Mouse (Mus musculus) layer of hippocampus, adult 9-10 months (tissue): ENCODE results near the gene Lpin1.

Experiments
- DNase-seq: peaks from one replicate; pipeline ENCODE4 v3.0.0; 2022; ENCODE audit warnings: low spot score

Gene Lpin1

GRCm38 (mm10) chr12:16526134-16526533 is 84.6 kb downstream of the Lpin1 start:
- DNase-seq = no peak

DNA sequence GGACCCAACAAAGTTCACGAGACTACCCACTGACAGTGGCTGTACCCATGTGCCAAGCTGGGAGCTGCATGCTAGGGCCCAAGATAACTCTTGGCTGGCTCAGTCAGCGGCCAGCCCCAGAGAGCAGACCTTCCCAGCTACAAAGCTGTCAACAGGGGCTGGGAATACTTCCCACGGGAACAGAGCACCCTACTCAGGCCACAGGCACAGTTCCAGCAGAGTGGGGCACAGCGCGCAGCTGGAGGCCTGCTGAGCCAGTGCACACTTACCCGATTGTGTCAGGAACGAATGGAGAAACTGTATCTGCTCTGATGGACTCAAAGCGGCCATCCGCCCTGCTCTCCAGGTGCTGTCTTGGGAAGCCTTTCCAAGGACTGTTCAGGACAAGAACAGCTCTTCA is 95.6 kb downstream of the Lpin1 start:
- DNase-seq = no peak

DNA sequence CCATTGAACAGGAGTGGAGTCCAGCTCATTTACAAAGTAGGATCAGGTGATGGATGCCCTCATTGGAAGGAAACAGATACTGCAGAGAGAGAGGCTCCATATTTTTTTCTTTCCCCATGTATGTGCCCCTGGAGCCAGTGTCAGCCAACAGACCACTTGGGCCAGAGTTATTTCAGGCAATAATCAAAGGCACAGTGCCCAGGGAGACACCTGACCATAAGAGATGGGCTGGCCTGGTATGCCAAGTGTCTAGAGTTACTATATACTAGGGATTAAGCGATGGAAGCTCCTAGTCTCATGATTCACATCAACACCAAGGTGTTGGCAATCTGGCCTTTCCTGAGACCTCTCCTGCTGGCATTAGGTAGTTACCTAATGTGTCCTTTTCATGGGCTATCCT is 97.8 kb downstream of the Lpin1 start:
- DNase-seq = no peak

DNA sequence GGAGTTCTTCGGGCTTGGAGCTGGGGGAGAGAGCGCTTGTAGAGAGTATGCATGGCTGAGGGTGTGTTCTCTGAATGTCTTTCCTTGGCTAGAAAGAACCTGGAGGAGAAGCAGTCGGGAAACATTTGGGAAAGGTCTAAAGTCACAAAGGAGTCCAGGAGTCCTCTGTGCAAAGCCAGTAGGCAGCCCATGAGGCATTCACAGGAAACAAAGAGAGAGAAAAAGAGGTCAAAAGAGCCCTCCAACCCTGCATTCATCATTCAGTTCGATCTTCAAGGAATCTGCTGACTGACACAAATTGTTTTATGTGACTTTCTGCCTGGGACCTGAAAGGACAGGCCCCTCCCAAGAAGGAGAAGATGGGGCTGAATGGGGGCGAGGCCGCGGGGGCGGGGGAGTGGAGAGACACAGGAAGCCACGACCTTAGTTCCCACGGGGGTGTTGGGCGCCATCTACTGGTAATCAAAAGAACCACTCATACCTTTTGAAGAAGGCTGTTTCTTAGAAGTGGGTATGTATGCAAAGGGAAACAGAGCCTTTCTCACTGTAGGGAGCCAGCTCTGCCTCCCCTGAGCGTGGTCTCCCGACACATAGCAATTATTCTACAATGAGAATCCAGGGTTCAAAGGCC is 101.5 kb downstream of the Lpin1 start:
- DNase-seq = no peak

DNA sequence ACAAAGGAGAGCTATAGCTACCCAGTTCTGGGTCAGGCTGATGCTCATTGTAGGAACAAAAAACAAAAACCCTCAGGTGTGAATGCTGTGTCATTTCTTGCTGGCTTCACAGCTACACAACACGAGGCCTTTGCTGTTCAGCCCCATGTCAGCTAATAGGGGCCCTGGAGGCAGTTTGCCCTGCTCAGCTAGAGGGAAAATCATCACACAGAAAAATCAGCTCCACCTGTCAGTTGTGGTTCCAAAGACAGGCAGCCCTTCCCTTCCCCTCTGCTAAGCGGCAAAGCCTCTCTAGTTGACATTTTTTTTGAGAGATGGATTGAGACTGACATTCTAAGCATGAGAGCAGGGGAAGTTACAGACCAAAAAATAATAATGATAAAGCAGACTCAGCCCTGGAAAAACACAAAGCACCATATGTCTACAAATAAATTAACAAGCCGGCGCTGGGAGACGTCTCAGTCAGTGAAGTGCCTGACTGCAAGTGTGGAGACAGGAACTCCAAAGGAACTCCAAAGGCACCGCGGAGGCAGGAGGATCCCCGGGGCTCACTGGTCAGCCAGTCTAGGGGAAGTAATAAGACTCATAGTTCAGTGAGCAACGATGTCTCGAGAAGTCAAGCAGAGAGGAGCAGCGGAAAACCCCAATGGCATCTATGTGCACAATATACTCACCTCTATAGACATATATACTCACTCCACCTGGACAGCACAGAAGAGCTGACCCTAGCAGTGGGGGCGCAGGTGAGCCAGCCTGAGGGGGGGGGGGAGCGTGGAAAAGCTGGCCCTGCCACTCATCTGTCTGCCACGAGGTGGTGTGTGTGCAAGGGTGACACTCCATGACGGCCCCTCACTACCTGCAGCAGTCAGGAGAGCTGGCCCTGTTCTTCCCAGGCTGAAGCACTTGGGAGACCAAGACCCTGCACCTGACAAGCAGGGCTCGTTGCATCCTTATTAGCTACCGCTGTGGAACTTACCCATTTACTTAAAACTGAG is 103.7 kb downstream of the Lpin1 start:
- no peak for DNase-seq

DNA sequence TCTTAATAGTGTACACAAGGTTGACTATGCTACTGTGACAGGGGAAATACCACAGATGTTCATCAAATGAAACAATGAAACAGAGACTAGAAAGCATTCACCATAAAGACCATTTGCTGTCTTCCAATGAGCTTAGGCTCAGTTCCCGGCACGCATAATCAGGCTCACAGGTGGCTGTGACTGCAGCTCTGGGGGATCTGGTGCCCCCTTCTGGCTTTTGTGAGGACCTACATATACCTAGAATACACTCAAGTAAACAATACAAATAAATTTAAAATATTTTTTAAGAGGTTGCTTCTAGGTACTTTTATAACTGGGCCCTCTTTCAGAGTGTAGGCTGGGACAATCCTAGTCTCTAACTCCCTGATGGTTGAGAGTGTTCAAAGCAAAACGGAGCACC is 106.5 kb downstream of the Lpin1 start:
- no peak for DNase-seq

GRCm38 (mm10) chr12:16497960-16498359 is 112.8 kb downstream of the Lpin1 start:
- no peak for DNase-seq

- DNase-seq = no peak
Measured at GRCm38 (mm10) chr12:16492713-16493112, 118.1 kb downstream of the Lpin1 start.

- no peak for DNase-seq
Measured at GRCm38 (mm10) chr12:16488899-16489298, 121.9 kb downstream of the Lpin1 start.

- DNase-seq = no peak
Measured at GRCm38 (mm10) chr12:16487453-16487852, 123.3 kb downstream of the Lpin1 start.
